Mouse (Mus musculus): ENCODE measurements around the gene Tk1.

DNA sequence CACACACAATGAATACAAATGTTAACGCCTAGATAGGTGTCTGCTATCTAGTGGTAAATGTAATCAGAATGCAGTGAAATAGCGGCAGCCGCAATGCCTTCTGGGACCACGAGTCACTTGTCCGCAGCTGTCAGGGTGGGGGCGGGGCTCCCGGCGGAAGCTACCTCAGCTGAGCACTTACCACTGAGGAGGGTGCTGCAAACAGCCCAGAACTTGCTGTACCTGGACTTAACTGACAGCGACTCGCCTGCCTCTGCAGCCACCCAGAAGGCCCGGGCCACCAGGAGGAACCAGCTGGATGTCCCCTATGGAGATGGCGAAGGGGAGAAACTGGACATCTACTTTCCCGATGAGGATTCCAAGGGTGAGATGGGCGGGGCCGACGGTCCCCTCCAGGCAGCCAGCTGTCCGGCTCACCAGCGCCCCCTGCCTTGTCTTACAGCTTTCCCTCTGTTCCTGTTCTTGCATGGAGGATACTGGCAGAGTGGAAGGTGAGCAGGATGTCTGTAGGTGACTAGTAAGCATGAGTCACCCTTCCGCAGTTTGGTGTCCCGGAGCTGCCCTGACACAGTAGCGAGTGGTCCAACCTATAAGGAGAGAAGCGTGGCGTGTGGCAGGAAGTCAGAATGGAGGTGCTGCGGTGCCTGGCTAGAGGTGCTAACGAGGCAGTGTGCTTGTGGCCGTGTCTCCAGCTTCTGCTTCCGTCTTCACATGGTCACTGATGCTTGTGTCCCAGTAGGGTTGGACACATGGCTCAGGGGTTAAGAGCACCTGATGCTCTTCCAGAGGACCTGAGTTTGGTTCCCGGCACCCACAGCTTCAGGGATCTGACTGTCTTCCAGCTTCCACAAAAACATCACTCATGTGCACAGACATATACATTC lies 6.4 kb upstream of the Tk1 start:
- TF ChIP-seq CTCF (IDR thresholded peaks at IDR 0.05; ENCODE audit: low read depth) (peak; percentile 85), EP300 (optimal IDR thresholded peaks at IDR 0.05) (no peak)
